Mouse (Mus musculus) MEL (cell line): ENCODE measurements around the gene Ace3.

Experiments
- CHD2 ChIP-seq: IDR thresholded peaks from 2 replicates; pipeline ENCODE4 v1.6.1; 2011; ENCODE audit warnings: low read length, improper control_type of control experiment
- CTCF ChIP-seq, 3 experiments: IDR thresholded peaks in 2 of 3; conservative IDR thresholded peaks in 1 of 3; 2 replicates each; pipeline ENCODE4 v1.5.1; 2011 to 2012; ENCODE audit warnings: low read length in 3 of 3, low read depth in 2 of 3, mild to moderate bottlenecking in 2 of 3, improper control_type of control experiment in 1 of 3, inconsistent platforms in 1 of 3, mixed read lengths in 1 of 3, moderate library complexity in 1 of 3; ENCODE audit not compliant: control insufficient read depth in 1 of 3, insufficient read depth in 1 of 3, poor library complexity in 1 of 3, severe bottlenecking in 1 of 3
- GATA1 ChIP-seq: IDR thresholded peaks from 2 replicates; pipeline ENCODE4 v1.6.1; 2011; ENCODE audit warnings: low read depth, low read length, improper control_type of control experiment
- JUND ChIP-seq: IDR thresholded peaks from 2 replicates; pipeline ENCODE4 v1.6.1; 2011; ENCODE audit warnings: low read depth, mild to moderate bottlenecking, improper control_type of control experiment, low read length
- MAX ChIP-seq: IDR thresholded peaks from 2 replicates; pipeline ENCODE4 v1.6.1; 2011; ENCODE audit warnings: low read length, improper control_type of control experiment
- NELFE ChIP-seq: IDR thresholded peaks from 2 replicates; pipeline ENCODE4 v1.6.1; 2011; ENCODE audit warnings: low read depth, low read length, improper control_type of control experiment
- POLR2A ChIP-seq, 2 experiments: IDR thresholded peaks; 2 replicates each; pipeline ENCODE4 v1.6.1; 2011 to 2012; ENCODE audit warnings: low read length in 2 of 2, mild to moderate bottlenecking in 2 of 2, control low read depth in 1 of 2, improper control_type of control experiment in 1 of 2, low read depth in 1 of 2, moderate library complexity in 1 of 2; ENCODE audit not compliant: control insufficient read depth in 1 of 2, insufficient read depth in 1 of 2, poor library complexity in 1 of 2
- POLR2AphosphoS2 ChIP-seq: IDR thresholded peaks from 2 replicates; pipeline ENCODE4 v1.6.1; 2011; ENCODE audit warnings: low read length, improper control_type of control experiment
- POLR2AphosphoS5 ChIP-seq: IDR thresholded peaks from 2 replicates; pipeline ENCODE4 v1.6.1; 2012; ENCODE audit warnings: low read depth, borderline replicate concordance, mild to moderate bottlenecking, inconsistent platforms, low read length, moderate library complexity, mixed read lengths
- TAL1 ChIP-seq: IDR thresholded peaks from 2 replicates; pipeline ENCODE4 v1.6.1; 2012; ENCODE audit warnings: mild to moderate bottlenecking, inconsistent platforms, low read length, moderate library complexity, mixed read lengths
- USF2 ChIP-seq, 2 experiments: IDR thresholded peaks; 2 replicates each; pipeline ENCODE4 v1.6.1; 2011 to 2012; ENCODE audit warnings: improper control_type of control experiment in 2 of 2, low read length in 2 of 2, borderline replicate concordance in 1 of 2, inconsistent platforms in 1 of 2, low read depth in 1 of 2, mild to moderate bottlenecking in 1 of 2; ENCODE audit not compliant: insufficient read depth in 1 of 2
- ZKSCAN1 ChIP-seq: IDR thresholded peaks from 2 replicates; pipeline ENCODE4 v1.6.1; 2012; ENCODE audit warnings: low read depth, mild to moderate bottlenecking, inconsistent platforms, low read length, improper control_type of control experiment, moderate library complexity

- TF ChIP-seq NELFE = no peak
- TF ChIP-seq CTCF (IDR thresholded peaks at IDR 0.05 in 2 of 3, conservative IDR thresholded peaks at IDR 0.05 in 1 of 3; ENCODE audit: control insufficient read depth in 1 of 3, insufficient read depth in 1 of 3, low read depth in 2 of 3, low read length in 3 of 3, poor library complexity in 1 of 3, severe bottlenecking in 1 of 3) = no peak
- TF ChIP-seq POLR2A (IDR thresholded peaks at IDR 0.05; ENCODE audit: control insufficient read depth in 1 of 2, insufficient read depth in 1 of 2, low read depth in 1 of 2, low read length in 2 of 2, poor library complexity in 1 of 2) = no peak
- no peak for TF ChIP-seq MAX
- TF ChIP-seq CHD2 = no peak
- TF ChIP-seq ZKSCAN1 = no peak
- no peak for TF ChIP-seq POLR2AphosphoS2
- TF ChIP-seq JUND = no peak
- no peak for TF ChIP-seq GATA1
- TF ChIP-seq USF2 (IDR thresholded peaks at IDR 0.05; ENCODE audit: borderline replicate concordance in 1 of 2, insufficient read depth in 1 of 2, low read depth in 1 of 2, low read length in 2 of 2) = no peak
- no peak for TF ChIP-seq TAL1
- TF ChIP-seq POLR2AphosphoS5 = no peak
Measured at GRCm38 (mm10) chr11:106013556-106014225, 19.2 kb downstream of the Ace3 start.
